Mouse (Mus musculus): Measurements from ENCODE around the gene Cdkl1.
A peak's percentile ranks its signal among the peaks of the same experiment; 100 is the strongest.

Gene Cdkl1

GRCm38 (mm10) chr12:69751864-69752341 lies 39.2 kb downstream of the Cdkl1 start:
- no peak for DNase-seq (ENCODE audit: low read depth, low spot score)

- DNase-seq (ENCODE audit: low read depth, low spot score) = no peak
Measured at GRCm38 (mm10) chr12:69744138-69744537, 46.9 kb downstream of the Cdkl1 start.

- no peak for DNase-seq (ENCODE audit: low read depth, low spot score)
Measured at GRCm38 (mm10) chr12:69741965-69742364, 49.1 kb downstream of the Cdkl1 start.

GRCm38 (mm10) chr12:69733923-69734322 lies 57.1 kb downstream of the Cdkl1 start:
- peak; percentile 9 for DNase-seq (ENCODE audit: low read depth, low spot score)

- peak; percentile 63 for DNase-seq (ENCODE audit: low read depth, low spot score)
Measured at GRCm38 (mm10) chr12:69733518-69733917, 57.5 kb downstream of the Cdkl1 start.

- DNase-seq (ENCODE audit: low read depth, low spot score) = no peak
Measured at GRCm38 (mm10) chr12:69732221-69732620, 58.8 kb downstream of the Cdkl1 start.

- DNase-seq (ENCODE audit: low read depth, low spot score) = no peak
Measured at GRCm38 (mm10) chr12:69730306-69730705, 60.8 kb downstream of the Cdkl1 start.

- DNase-seq (ENCODE audit: low read depth, low spot score) = no peak
Measured at GRCm38 (mm10) chr12:69729246-69729645, 61.8 kb downstream of the Cdkl1 start.

- DNase-seq (ENCODE audit: low read depth, low spot score) = peak; percentile 97
Measured at GRCm38 (mm10) chr12:69724711-69725460, 66.2 kb downstream of the Cdkl1 start, which contains the start of the genes L2hgdh and Atp5s. Gene L2hgdh (minus strand): TSS chr12:69724873. Gene Atp5s (plus strand): TSS chr12:69724950.

- DNase-seq (ENCODE audit: low read depth, low spot score) = no peak
Measured at GRCm38 (mm10) chr12:69724018-69724710, 66.9 kb downstream of the Cdkl1 start.

- no peak for DNase-seq (ENCODE audit: low read depth, low spot score)
Measured at GRCm38 (mm10) chr12:69723376-69723775, 67.7 kb downstream of the Cdkl1 start.

- DNase-seq (ENCODE audit: low read depth, low spot score) = no peak
Measured at GRCm38 (mm10) chr12:69722857-69723256, 68.2 kb downstream of the Cdkl1 start.

GRCm38 (mm10) chr12:69713628-69714027 lies 77.4 kb downstream of the Cdkl1 start:
- no peak for DNase-seq (ENCODE audit: low read depth, low spot score)

- no peak for DNase-seq (ENCODE audit: low read depth, low spot score)
Measured at GRCm38 (mm10) chr12:69704799-69705458, 86.1 kb downstream of the Cdkl1 start.

GRCm38 (mm10) chr12:69698352-69698751 lies 92.7 kb downstream of the Cdkl1 start:
- DNase-seq (ENCODE audit: low read depth, low spot score) = no peak
